Mouse (Mus musculus) myocyte (in vitro differentiated cells): ENCODE results near the gene Tenm2.

Source experiments
- CEBPB ChIP-seq: IDR thresholded peaks from 2 replicates; pipeline ENCODE4 v1.6.1; 2011; ENCODE audit warnings: mild to moderate bottlenecking, moderate library complexity; ENCODE audit not compliant: poor library complexity, insufficient read depth, severe bottlenecking
- E2F4 ChIP-seq: IDR thresholded peaks from one replicate; pipeline ENCODE4 v1.6.1; 2011; ENCODE audit warnings: mild to moderate bottlenecking, control low read depth, moderate library complexity; ENCODE audit not compliant: insufficient read depth
- MAX ChIP-seq: IDR thresholded peaks from one replicate; pipeline ENCODE4 v1.6.1; 2011; ENCODE audit warnings: low read depth, mild to moderate bottlenecking, control low read depth
- MYOD1 ChIP-seq, 3 experiments: IDR thresholded peaks; one replicate each; pipeline ENCODE4 v1.6.1; 2011; ENCODE audit warnings: control low read depth in 2 of 3, low read depth in 2 of 3, mild to moderate bottlenecking in 2 of 3, moderate library complexity in 1 of 3; ENCODE audit not compliant: insufficient read length in 2 of 3, control insufficient read depth in 1 of 3
- POLR2A ChIP-seq: IDR thresholded peaks from one replicate; pipeline ENCODE4 v1.6.1; 2011; ENCODE audit warnings: low read depth, mild to moderate bottlenecking, control low read depth, moderate library complexity; ENCODE audit not compliant: insufficient read length
- POLR2AphosphoS2 ChIP-seq: IDR thresholded peaks from one replicate; pipeline ENCODE4 v1.6.1; 2011; ENCODE audit warnings: low read depth, control low read depth; ENCODE audit not compliant: insufficient read length
- REST ChIP-seq: IDR thresholded peaks from one replicate; pipeline ENCODE4 v1.6.1; 2011; ENCODE audit warnings: mild to moderate bottlenecking, control low read depth, moderate library complexity; ENCODE audit not compliant: insufficient read depth, insufficient read length
- SRF ChIP-seq: IDR thresholded peaks from one replicate; pipeline ENCODE4 v1.6.1; 2011; ENCODE audit warnings: low read depth; ENCODE audit not compliant: control insufficient read depth, insufficient read length
- USF1 ChIP-seq: IDR thresholded peaks from one replicate; pipeline ENCODE4 v1.6.1; 2011; ENCODE audit warnings: low read depth, mild to moderate bottlenecking, control low read depth, moderate library complexity

DNA sequence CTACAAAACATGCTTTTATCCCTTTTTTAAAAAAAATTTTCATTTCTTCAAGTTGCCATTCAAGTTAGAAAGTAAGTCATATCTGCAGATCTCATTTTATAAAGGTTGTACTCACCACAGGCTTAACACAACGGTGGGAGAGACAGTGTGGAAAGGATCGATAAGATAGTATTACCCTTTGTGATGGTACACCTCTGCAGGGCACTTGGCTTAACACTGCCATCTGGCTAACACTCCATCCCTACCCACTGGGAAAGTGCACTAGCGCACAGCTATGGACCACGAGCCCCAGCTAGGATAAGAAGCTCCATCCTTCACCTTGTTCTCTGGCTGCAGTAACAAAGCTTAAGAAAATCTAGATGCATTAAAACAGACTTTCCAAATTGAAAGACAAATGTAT lies 194.5 kb downstream of the Tenm2 start:
- TF ChIP-seq POLR2A = no peak
- TF ChIP-seq MYOD1 (IDR thresholded peaks at IDR 0.05; ENCODE audit: control insufficient read depth in 1 of 3, insufficient read length in 2 of 3, low read depth in 2 of 3) = no peak
- no peak for TF ChIP-seq E2F4
- no peak for TF ChIP-seq USF1
- TF ChIP-seq POLR2AphosphoS2 = no peak
- no peak for TF ChIP-seq MAX
- no peak for TF ChIP-seq CEBPB
- no peak for TF ChIP-seq SRF
- TF ChIP-seq REST = no peak
